Mouse (Mus musculus): Measurements from ENCODE around the gene Optc. TPM values are rescaled to one million over a fixed set of nuclear protein-coding genes. Genes with fewer than 3 reads are reported as not detected.

Optc gene
- polyA plus RNA-seq, 1 experiment from 2014 or later = 4.0 TPM

GRCm38 (mm10) chr1:133878825-133879423, 28.9 kb downstream of the Optc start:
- ATAC-seq = no peak
- WGBS = 64% methylated on average over 12 of the region's 12 CpGs

GRCm38 (mm10) chr1:133876936-133877335, 30.9 kb downstream of the Optc start:
- Histone ChIP-seq H3K9ac (ENCODE audit: low read depth, low read length) (no peak overlapping the region), H3K4me1 (ENCODE audit: control insufficient read depth, insufficient read depth, low read depth, low read length) (no peaks in the 10 kb centered on the region), H3K9me3 (ENCODE audit: control insufficient read depth, low read length) (0 out of 2 replicates have a peak, but pooled peaks cover 2% of the 10 kb centered on the region), H3K36me3 (ENCODE audit: control insufficient read depth, insufficient read depth, low read length) (no peaks in the 10 kb centered on the region), H3K27ac (ENCODE audit: low read depth, low read length) (no peak overlapping the region), H3K4me3 (ENCODE audit: low read length) (no peak overlapping the region), H3K4me2 (ENCODE audit: low read length) (no peak overlapping the region), H3K27me3 (replicated peaks; ENCODE audit: control insufficient read depth, insufficient read depth, low read length) (no peaks in the 10 kb centered on the region)
- WGBS = 85% methylated on average over 7 of the region's 7 CpGs
- ATAC-seq = no peak

More at GRCm38 (mm10) chr1:133878825-133879423, 28.9 kb downstream of the Optc start:
- Histone ChIP-seq H3K27ac (ENCODE audit: low read depth, low read length) (no peak overlapping the region), H3K4me3 (ENCODE audit: low read length) (no peak overlapping the region), H3K9ac (ENCODE audit: low read depth, low read length) (no peak overlapping the region), H3K27me3 (replicated peaks; ENCODE audit: control insufficient read depth, insufficient read depth, low read length) (no peaks in the 10 kb centered on the region), H3K9me3 (ENCODE audit: control insufficient read depth, low read length) (0 out of 2 replicates have a peak, but pooled peaks cover 2% of the 10 kb centered on the region), H3K4me1 (ENCODE audit: control insufficient read depth, insufficient read depth, low read depth, low read length) (no peaks in the 10 kb centered on the region), H3K36me3 (ENCODE audit: control insufficient read depth, insufficient read depth, low read length) (no peaks in the 10 kb centered on the region), H3K4me2 (ENCODE audit: low read length) (no peak overlapping the region)

- whole genome bisulfite sequencing = 82% methylated on average over 6 of the region's 6 CpGs
- no peak for ATAC-seq
- no peak overlapping the region for H3K9ac ChIP-seq (ENCODE audit: low read depth, low read length)
- no peaks in the 10 kb centered on the region for H3K27me3 ChIP-seq (replicated peaks; ENCODE audit: control insufficient read depth, insufficient read depth, low read length)
- no peaks in the 10 kb centered on the region for H3K36me3 ChIP-seq (ENCODE audit: control insufficient read depth, insufficient read depth, low read length)
- no peak overlapping the region for H3K4me2 ChIP-seq (ENCODE audit: low read length)
- 0 out of 2 replicates have a peak, but pooled peaks cover 2% of the 10 kb centered on the region for H3K9me3 ChIP-seq (ENCODE audit: control insufficient read depth, low read length)
- no peaks in the 10 kb centered on the region for H3K4me1 ChIP-seq (ENCODE audit: control insufficient read depth, insufficient read depth, low read depth, low read length)
- H3K27ac ChIP-seq (ENCODE audit: low read depth, low read length) = no peak overlapping the region
- no peak overlapping the region for H3K4me3 ChIP-seq (ENCODE audit: low read length)
Observed at GRCm38 (mm10) chr1:133873086-133873813, 34.5 kb downstream of the Optc start.

- WGBS = 72% methylated on average over 10 of the region's 10 CpGs
- no peak overlapping the region for H3K4me2 ChIP-seq (ENCODE audit: low read length)
- no peaks in the 10 kb centered on the region for H3K36me3 ChIP-seq (ENCODE audit: control insufficient read depth, insufficient read depth, low read length)
- H3K9me3 ChIP-seq (ENCODE audit: control insufficient read depth, low read length) = 0 out of 2 replicates have a peak, but pooled peaks cover 2% of the 10 kb centered on the region
- no peaks in the 10 kb centered on the region for H3K27me3 ChIP-seq (replicated peaks; ENCODE audit: control insufficient read depth, insufficient read depth, low read length)
- no peaks in the 10 kb centered on the region for H3K4me1 ChIP-seq (ENCODE audit: control insufficient read depth, insufficient read depth, low read depth, low read length)
- no peak overlapping the region for H3K4me3 ChIP-seq (ENCODE audit: low read length)
- H3K9ac ChIP-seq (ENCODE audit: low read depth, low read length) = no peak overlapping the region
- no peak overlapping the region for H3K27ac ChIP-seq (ENCODE audit: low read depth, low read length)
- no peak for ATAC-seq
Observed at GRCm38 (mm10) chr1:133871241-133871640, 36.6 kb downstream of the Optc start.

GRCm38 (mm10) chr1:133869221-133869620, 38.6 kb downstream of the Optc start:
- Histone ChIP-seq H3K27ac (ENCODE audit: low read depth, low read length) (no peak overlapping the region), H3K36me3 (ENCODE audit: control insufficient read depth, insufficient read depth, low read length) (no peaks in the 10 kb centered on the region), H3K4me3 (ENCODE audit: low read length) (no peak overlapping the region), H3K4me2 (ENCODE audit: low read length) (no peak overlapping the region), H3K9ac (ENCODE audit: low read depth, low read length) (no peak overlapping the region), H3K9me3 (ENCODE audit: control insufficient read depth, low read length) (no peaks in the 10 kb centered on the region; the same call in 1 of the 2 replicates), H3K4me1 (ENCODE audit: control insufficient read depth, insufficient read depth, low read depth, low read length) (no peaks in the 10 kb centered on the region), H3K27me3 (replicated peaks; ENCODE audit: control insufficient read depth, insufficient read depth, low read length) (no peaks in the 10 kb centered on the region)
- WGBS = 67% methylated on average over 2 of the region's 2 CpGs
- no peak for ATAC-seq

- Histone ChIP-seq H3K9me3 (ENCODE audit: control insufficient read depth, low read length) (no peaks in the 10 kb centered on the region; the same call in 1 of the 2 replicates), H3K27ac (ENCODE audit: low read depth, low read length) (peak overlapping the region; percentile 36), H3K9ac (ENCODE audit: low read depth, low read length) (no peak overlapping the region), H3K4me3 (ENCODE audit: low read length) (no peak overlapping the region), H3K4me1 (ENCODE audit: control insufficient read depth, insufficient read depth, low read depth, low read length) (peaks cover 2% of the 10 kb centered on the region; the same call in 1 of the 2 replicates), H3K27me3 (replicated peaks; ENCODE audit: control insufficient read depth, insufficient read depth, low read length) (no peaks in the 10 kb centered on the region), H3K36me3 (ENCODE audit: control insufficient read depth, insufficient read depth, low read length) (no peaks in the 10 kb centered on the region), H3K4me2 (ENCODE audit: low read length) (no peak overlapping the region)
- peak; percentile 76 for ATAC-seq
- WGBS = 23% methylated on average over 10 of the region's 10 CpGs
Observed at GRCm38 (mm10) chr1:133863257-133863997, 44.4 kb downstream of the Optc start.

GRCm38 (mm10) chr1:133861028-133861427, 46.8 kb downstream of the Optc start:
- ATAC-seq = no peak
- H3K36me3 ChIP-seq (ENCODE audit: control insufficient read depth, insufficient read depth, low read length) = no peaks in the 10 kb centered on the region
- WGBS = 74% methylated on average over 5 of the region's 5 CpGs

GRCm38 (mm10) chr1:133859821-133860711, 47.7 kb downstream of the Optc start:
- Histone ChIP-seq H3K36me3 (ENCODE audit: control insufficient read depth, insufficient read depth, low read length) (no peaks in the 10 kb centered on the region), H3K9ac (ENCODE audit: low read depth, low read length) (no peak overlapping the region), H3K4me1 (ENCODE audit: control insufficient read depth, insufficient read depth, low read depth, low read length) (peaks cover 6% of the 10 kb centered on the region), H3K27ac (ENCODE audit: low read depth, low read length) (0 out of 2 replicates have a peak overlapping the region, but pooled peaks have one; percentile 3), H3K4me2 (ENCODE audit: low read length) (no peak overlapping the region), H3K4me3 (ENCODE audit: low read length) (no peak overlapping the region), H3K27me3 (replicated peaks; ENCODE audit: control insufficient read depth, insufficient read depth, low read length) (no peaks in the 10 kb centered on the region), H3K9me3 (ENCODE audit: control insufficient read depth, low read length) (no peaks in the 10 kb centered on the region)
- ATAC-seq = no peak
- 64% methylated on average over 20 of the region's 20 CpGs for WGBS

More at GRCm38 (mm10) chr1:133861028-133861427, 46.8 kb downstream of the Optc start:
- no peak overlapping the region for H3K9ac ChIP-seq (ENCODE audit: low read depth, low read length)
- H3K4me2 ChIP-seq (ENCODE audit: low read length) = no peak overlapping the region
- no peak overlapping the region for H3K4me3 ChIP-seq (ENCODE audit: low read length)
- H3K4me1 ChIP-seq (ENCODE audit: control insufficient read depth, insufficient read depth, low read depth, low read length) = peaks cover 4% of the 10 kb centered on the region; the same call in 1 of the 2 replicates
- H3K27ac ChIP-seq (ENCODE audit: low read depth, low read length) = no peak overlapping the region
- no peaks in the 10 kb centered on the region; the same call in 1 of the 2 replicates for H3K9me3 ChIP-seq (ENCODE audit: control insufficient read depth, low read length)
- H3K27me3 ChIP-seq (replicated peaks; ENCODE audit: control insufficient read depth, insufficient read depth, low read length) = no peaks in the 10 kb centered on the region

Measured in hindbrain, embryonic 16.5 days (tissue).